17 mouse cellular contexts compared by ENCODE assay signal in the genomic region with DNA sequence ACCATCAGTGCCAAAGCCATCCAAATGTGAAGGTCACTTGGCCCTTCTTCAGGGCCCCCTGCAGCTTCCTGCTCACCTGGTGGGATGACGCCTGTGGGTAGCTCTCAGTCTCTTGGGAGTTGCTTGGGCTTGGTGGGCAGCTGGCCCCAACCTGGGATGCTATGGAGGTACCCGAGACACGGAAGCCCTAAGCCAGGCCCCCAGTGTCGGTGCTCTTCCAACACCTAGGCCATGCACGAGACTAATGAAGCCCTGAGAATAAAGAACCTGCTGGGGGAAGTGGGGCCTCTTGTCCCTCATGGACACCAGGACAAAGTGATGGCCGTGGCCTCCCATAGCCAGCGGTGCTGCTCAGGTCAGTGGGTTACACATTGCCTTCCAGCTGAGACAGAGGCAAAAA.
DNase-seq lines count a peak whose midpoint lies in the region; ATAC-seq and TF ChIP-seq lines count a peak whose summit lies in the region.
"Had no signal": no experiment of that assay in that cellular context is flagged by ENCODE, and none has a peak within 500 bp of the region (broad histone marks: within the 10 kb centered on the region; RNA-seq: fewer than 3 reads in every experiment).

No protein-coding gene starts in this region.

- no peak for TF ChIP-seq CTCF in heart, adult 2 months (IDR thresholded peaks at IDR 0.05)
- TF ChIP-seq CTCF in hindbrain, postnatal 0 days (IDR thresholded peaks at IDR 0.05; ENCODE audit: low read depth) = no peak
- TF ChIP-seq CTCF in stomach, postnatal 0 days (IDR thresholded peaks at IDR 0.05; ENCODE audit: low read depth) = no peak

- H3K9me3 ChIP-seq in hindbrain, postnatal 0 days (ENCODE audit: low read length) = no peaks in the 10 kb centered on the region
- H3K9me3 ChIP-seq in hindbrain, embryonic 10.5 days = no peaks in the 10 kb centered on the region
- H3K9me3 ChIP-seq in midbrain, embryonic 13.5 days = no peaks in the 10 kb centered on the region
- H3K9me3 ChIP-seq in midbrain, embryonic 14.5 days (ENCODE audit: control insufficient read depth, low read length) = no peaks in the 10 kb centered on the region
- H3K9me3 ChIP-seq in stomach, postnatal 0 days (ENCODE audit: control insufficient read depth, low read length) = no peaks in the 10 kb centered on the region
- H3K9me3 ChIP-seq: embryonic facial prominence, embryonic 15.5 days had no signal

- TF ChIP-seq POLR2A in heart, adult 2 months (IDR thresholded peaks at IDR 0.05; ENCODE audit: insufficient read depth, low read depth, low read length) = no peak

- peaks cover 15% of the 10 kb centered on the region for H3K4me1 ChIP-seq in heart, adult 2 months (ENCODE audit: control insufficient read depth, insufficient read depth, low read length)
- H3K4me1 ChIP-seq in hindbrain, postnatal 0 days (ENCODE audit: insufficient read depth, low read length) = peaks cover 10% of the 10 kb centered on the region
- H3K4me1 ChIP-seq in hindbrain, embryonic 10.5 days (replicated peaks) = peaks cover 59% of the 10 kb centered on the region
- H3K4me1 ChIP-seq in midbrain, embryonic 13.5 days (replicated peaks) = peaks cover 71% of the 10 kb centered on the region
- H3K4me1 ChIP-seq in midbrain, embryonic 14.5 days (ENCODE audit: control insufficient read depth, insufficient read depth, low read length) = peaks cover 35% of the 10 kb centered on the region
- H3K4me1 ChIP-seq in stomach, postnatal 0 days (replicated peaks; ENCODE audit: control insufficient read depth, insufficient read depth) = peaks cover 13% of the 10 kb centered on the region

- no peaks in the 10 kb centered on the region for H3K27me3 ChIP-seq in heart, adult 2 months (ENCODE audit: control insufficient read depth, insufficient read depth, low read length)
- H3K27me3 ChIP-seq in hindbrain, postnatal 0 days (ENCODE audit: insufficient read depth, low read length) = no peaks in the 10 kb centered on the region
- H3K27me3 ChIP-seq in hindbrain, embryonic 10.5 days (ENCODE audit: insufficient read depth, poor library complexity, severe bottlenecking) = no peaks in the 10 kb centered on the region
- H3K27me3 ChIP-seq in midbrain, embryonic 13.5 days = no peaks in the 10 kb centered on the region
- no peaks in the 10 kb centered on the region for H3K27me3 ChIP-seq in midbrain, embryonic 14.5 days (ENCODE audit: control insufficient read depth, insufficient read depth, low read length)
- H3K27me3 ChIP-seq in stomach, postnatal 0 days (ENCODE audit: control insufficient read depth, insufficient read depth, low read length) = no peaks in the 10 kb centered on the region
- H3K27me3 ChIP-seq: embryonic facial prominence, embryonic 15.5 days had no signal

- H3K9ac ChIP-seq in heart, adult 2 months (ENCODE audit: low read depth, low read length) = no peak overlapping the region
- no peak overlapping the region for H3K9ac ChIP-seq in hindbrain, postnatal 0 days (replicated peaks; ENCODE audit: low read length)
- H3K9ac ChIP-seq in midbrain, embryonic 13.5 days (replicated peaks) = no peak overlapping the region
- no peak overlapping the region for H3K9ac ChIP-seq in midbrain, embryonic 14.5 days (replicated peaks; ENCODE audit: low read length)
- no peak overlapping the region for H3K9ac ChIP-seq in stomach, postnatal 0 days (ENCODE audit: low read length)
- H3K9ac ChIP-seq: embryonic facial prominence, embryonic 15.5 days had no signal

- intact Hi-C loops in heart, adult 2 months (cut with DNase I) = no loop called here

- H3K36me3 ChIP-seq in heart, adult 2 months (ENCODE audit: control insufficient read depth, insufficient read depth, low read length) = no peaks in the 10 kb centered on the region; the same call in none of the 2 replicates
- no peaks in the 10 kb centered on the region for H3K36me3 ChIP-seq in hindbrain, postnatal 0 days (ENCODE audit: insufficient read depth, low read length)
- peaks cover 29% of the 10 kb centered on the region for H3K36me3 ChIP-seq in hindbrain, embryonic 10.5 days
- no peaks in the 10 kb centered on the region for H3K36me3 ChIP-seq in midbrain, embryonic 13.5 days
- no peaks in the 10 kb centered on the region for H3K36me3 ChIP-seq in midbrain, embryonic 14.5 days (ENCODE audit: control insufficient read depth, insufficient read depth, low read length)
- no peaks in the 10 kb centered on the region for H3K36me3 ChIP-seq in stomach, postnatal 0 days (ENCODE audit: control insufficient read depth, insufficient read depth, low read length)

- DNase-seq in heart, adult 11 months = peak; percentile 92
- no peak for DNase-seq in heart, adult 2 months
- DNase-seq in hindbrain, postnatal 0 days (ENCODE audit: low spot score) = no peak
- DNase-seq in hindbrain, embryonic 10.5 days (ENCODE audit: low spot score) = no peak
- no peak for DNase-seq in midbrain, embryonic 14.5 days
- no peak for DNase-seq in stomach, postnatal 0 days (ENCODE audit: low spot score)
- DNase-seq: adrenal gland, postnatal 10 days; B cell, adult 2 months; cerebellum, adult 11-12 months; gastrocnemius, postnatal 25 days; heart, postnatal 36 days; right cerebral cortex, adult 18-20 months; thymus, adult 2 months had no signal

- no peak for TF ChIP-seq EP300 in heart, adult 2 months (IDR thresholded peaks at IDR 0.05; ENCODE audit: insufficient read depth, low read depth, low read length)
- TF ChIP-seq EP300 in stomach, postnatal 0 days (optimal IDR thresholded peaks at IDR 0.05) = no peak

- no peak overlapping the region; the same call in 1 of the 2 replicates for H3K27ac ChIP-seq in heart, adult 2 months
- peak overlapping the region; percentile 3; the same call in 1 of the 2 replicates for H3K27ac ChIP-seq in hindbrain, postnatal 0 days
- H3K27ac ChIP-seq in hindbrain, embryonic 10.5 days = no peak overlapping the region
- peak overlapping the region; percentile 36; the same call in 1 of the 2 replicates for H3K27ac ChIP-seq in midbrain, embryonic 13.5 days
- no peak overlapping the region for H3K27ac ChIP-seq in midbrain, embryonic 14.5 days (replicated peaks; ENCODE audit: low read depth, low read length)
- H3K27ac ChIP-seq in stomach, postnatal 0 days (replicated peaks) = peak overlapping the region; percentile 58; the same call in 1 of the 2 replicates
- H3K27ac ChIP-seq: embryonic facial prominence, embryonic 15.5 days had no signal

- no peaks in the 10 kb centered on the region; the same call in 1 of the 2 replicates for H3K79me2 ChIP-seq in heart, adult 2 months (replicated peaks; ENCODE audit: control insufficient read depth, insufficient read depth, low read length)

- 82% methylated on average over 7 of the region's 7 CpGs for WGBS in heart, adult 2 months
- WGBS in hindbrain, postnatal 0 days = 73% methylated on average over 7 of the region's 7 CpGs
- 80% methylated on average over 7 of the region's 7 CpGs for WGBS in hindbrain, embryonic 10.5 days
- WGBS in midbrain, embryonic 13.5 days = 71% methylated on average over 7 of the region's 7 CpGs
- WGBS in midbrain, embryonic 14.5 days = 69% methylated on average over 7 of the region's 7 CpGs
- WGBS in stomach, postnatal 0 days = 77% methylated on average over 7 of the region's 7 CpGs

- no peak for ATAC-seq in hindbrain, postnatal 0 days
- ATAC-seq in midbrain, embryonic 13.5 days = no peak
- no peak for ATAC-seq in midbrain, embryonic 14.5 days (ENCODE audit: low FRiP score, low TSS enrichment)
- ATAC-seq in stomach, postnatal 0 days (ENCODE audit: low FRiP score, low TSS enrichment) = no peak
- ATAC-seq: inflammation-experienced regulatory T-cells, adult 6 months had no signal

- H3K4me2 ChIP-seq in hindbrain, postnatal 0 days (ENCODE audit: low read depth, low read length) = no peak overlapping the region
- no peak overlapping the region for H3K4me2 ChIP-seq in midbrain, embryonic 13.5 days (replicated peaks)
- no peak overlapping the region for H3K4me2 ChIP-seq in midbrain, embryonic 14.5 days (ENCODE audit: low read length)
- H3K4me2 ChIP-seq in stomach, postnatal 0 days (replicated peaks; ENCODE audit: low read depth) = no peak overlapping the region
- H3K4me2 ChIP-seq: embryonic facial prominence, embryonic 15.5 days; liver, embryonic 11.5 days had no signal

- H3K4me3 ChIP-seq in heart, adult 2 months = no peak overlapping the region
- no peak overlapping the region for H3K4me3 ChIP-seq in hindbrain, postnatal 0 days (ENCODE audit: low read length)
- H3K4me3 ChIP-seq in hindbrain, embryonic 10.5 days = no peak overlapping the region
- no peak overlapping the region for H3K4me3 ChIP-seq in midbrain, embryonic 13.5 days (replicated peaks)
- H3K4me3 ChIP-seq in midbrain, embryonic 14.5 days (replicated peaks; ENCODE audit: low read depth, low read length) = no peak overlapping the region
- no peak overlapping the region for H3K4me3 ChIP-seq in stomach, postnatal 0 days (ENCODE audit: low read depth, low read length)
- H3K4me3 ChIP-seq: embryonic facial prominence, embryonic 15.5 days had no signal

Comparison
In these comparisons a context has a peak if more than half of its experiments do, and no peak if none do; other contexts are left out.
1. H3K27ac ChIP-seq: peak in hindbrain, postnatal 0 days (single experiment), midbrain, embryonic 13.5 days (single experiment) and stomach, postnatal 0 days (single experiment); none in heart, adult 2 months (single experiment), hindbrain, embryonic 10.5 days (single experiment) and midbrain, embryonic 14.5 days (single experiment).